Mouse (Mus musculus): Measurements from ENCODE around the gene Pim3. TPM values are rescaled to one million over a fixed set of nuclear protein-coding genes. Genes with fewer than 3 reads are reported as not detected.

The Pim3 gene
- polyA plus RNA-seq, 1 experiment from 2014 or later = 73.7 TPM

DNA sequence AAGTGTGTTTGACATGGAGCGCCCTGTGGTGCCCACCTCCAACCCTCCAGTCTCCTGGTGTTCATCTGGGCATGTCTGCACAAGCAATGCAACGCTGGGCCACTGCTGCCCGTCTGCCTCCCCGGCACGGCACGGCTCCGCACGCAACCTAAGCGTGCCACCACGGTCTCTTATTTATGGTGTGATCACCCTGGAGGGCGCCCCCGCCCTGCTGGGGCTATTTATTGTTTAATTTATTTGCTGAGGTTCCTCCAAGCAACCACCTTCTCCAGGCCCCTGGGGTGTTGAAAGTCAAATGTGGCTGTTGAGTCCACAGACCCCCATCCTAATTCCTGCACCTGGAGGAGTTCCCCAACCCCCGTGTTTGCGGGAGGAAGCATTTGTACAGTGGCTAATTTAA, 3.1 kb downstream of the Pim3 start:
- H3K27ac ChIP-seq = peak overlapping the region; percentile 97
- H3K9me3 ChIP-seq = no peaks in the 10 kb centered on the region
- peaks cover 34% of the 10 kb centered on the region for H3K36me3 ChIP-seq
- WGBS = 85% methylated on average over 14 of the region's 14 CpGs
- peaks cover 72% of the 10 kb centered on the region for H3K4me1 ChIP-seq
- peak overlapping the region; percentile 95 for H3K4me3 ChIP-seq
- no peaks in the 10 kb centered on the region for H3K27me3 ChIP-seq (ENCODE audit: insufficient read depth, poor library complexity, severe bottlenecking)
- DNase-seq (ENCODE audit: low spot score) = no peak

- peaks cover 34% of the 10 kb centered on the region for H3K36me3 ChIP-seq
- peaks cover 72% of the 10 kb centered on the region for H3K4me1 ChIP-seq
- H3K27me3 ChIP-seq (ENCODE audit: insufficient read depth, poor library complexity, severe bottlenecking) = no peaks in the 10 kb centered on the region
- peak overlapping the region; percentile 87 for H3K27ac ChIP-seq
- DNase-seq (ENCODE audit: low spot score) = no peak
- WGBS = 54% methylated on average over 4 of the region's 4 CpGs
- peak overlapping the region; percentile 28 for H3K4me3 ChIP-seq
- no peaks in the 10 kb centered on the region for H3K9me3 ChIP-seq
Observed at GRCm38 (mm10) chr15:88865888-88866695, 4.1 kb downstream of the Pim3 start.

GRCm38 (mm10) chr15:88866934-88867356, 5.0 kb downstream of the Pim3 start:
- no peaks in the 10 kb centered on the region for H3K9me3 ChIP-seq
- no peak for DNase-seq (ENCODE audit: low spot score)
- peaks cover 66% of the 10 kb centered on the region for H3K4me1 ChIP-seq
- peak overlapping the region; percentile 28 for H3K4me3 ChIP-seq
- 30% methylated on average over 7 of the region's 7 CpGs for WGBS
- H3K27ac ChIP-seq = peak overlapping the region; percentile 87
- H3K36me3 ChIP-seq = peaks cover 34% of the 10 kb centered on the region
- no peaks in the 10 kb centered on the region for H3K27me3 ChIP-seq (ENCODE audit: insufficient read depth, poor library complexity, severe bottlenecking)

- 11% methylated on average over 5 of the region's 5 CpGs for WGBS
- Histone ChIP-seq H3K27ac (peak overlapping the region; percentile 87), H3K9me3 (no peaks in the 10 kb centered on the region), H3K36me3 (peaks cover 34% of the 10 kb centered on the region), H3K4me3 (peak overlapping the region; percentile 28), H3K27me3 (ENCODE audit: insufficient read depth, poor library complexity, severe bottlenecking) (no peaks in the 10 kb centered on the region), H3K4me1 (peaks cover 63% of the 10 kb centered on the region)
- peak; percentile 91 for DNase-seq (ENCODE audit: low spot score)
Observed at GRCm38 (mm10) chr15:88867368-88868023, 5.5 kb downstream of the Pim3 start.

DNA sequence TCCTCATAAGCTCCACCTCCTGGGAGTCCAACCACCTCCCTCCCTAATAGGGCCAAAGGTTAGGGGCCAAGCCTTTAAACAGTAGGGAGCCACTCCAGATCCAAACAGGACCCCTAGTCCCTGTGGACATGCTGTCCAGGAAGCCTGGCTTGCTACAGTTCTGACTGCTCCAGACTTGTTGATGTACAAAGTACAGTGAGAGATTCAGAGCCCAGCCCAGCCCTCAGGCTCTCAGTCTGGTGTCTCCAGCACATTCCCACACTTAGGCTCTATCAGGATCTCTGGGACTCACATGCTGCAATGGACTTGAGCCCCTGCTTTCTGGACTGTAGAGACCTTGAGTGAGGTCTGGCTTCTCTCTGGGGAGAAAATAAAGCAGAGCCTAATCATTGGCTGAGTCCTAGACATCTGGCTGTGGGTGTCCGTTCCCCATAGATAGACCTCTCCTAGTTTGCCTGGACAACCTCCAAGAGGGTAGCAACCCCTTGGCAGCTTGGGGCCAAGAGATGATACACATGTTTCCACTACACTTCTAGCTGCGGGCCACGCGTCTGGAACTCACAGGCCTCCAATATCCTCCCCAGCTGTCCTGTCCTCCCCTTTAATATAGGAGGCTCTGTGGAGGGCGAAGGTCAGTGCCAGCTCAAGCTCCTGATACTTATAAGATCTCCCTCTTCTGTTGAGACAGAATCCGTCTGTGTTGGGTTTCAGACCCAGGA, 6.2 kb downstream of the Pim3 start:
- peak overlapping the region; percentile 87 for H3K27ac ChIP-seq
- no peaks in the 10 kb centered on the region for H3K27me3 ChIP-seq (ENCODE audit: insufficient read depth, poor library complexity, severe bottlenecking)
- peaks cover 33% of the 10 kb centered on the region for H3K36me3 ChIP-seq
- DNase-seq (ENCODE audit: low spot score) = no peak
- H3K4me1 ChIP-seq = peaks cover 59% of the 10 kb centered on the region
- H3K9me3 ChIP-seq = no peaks in the 10 kb centered on the region
- 53% methylated on average over 6 of the region's 6 CpGs for WGBS
- peak overlapping the region; percentile 28; the same call in 1 of the 2 replicates for H3K4me3 ChIP-seq

DNA sequence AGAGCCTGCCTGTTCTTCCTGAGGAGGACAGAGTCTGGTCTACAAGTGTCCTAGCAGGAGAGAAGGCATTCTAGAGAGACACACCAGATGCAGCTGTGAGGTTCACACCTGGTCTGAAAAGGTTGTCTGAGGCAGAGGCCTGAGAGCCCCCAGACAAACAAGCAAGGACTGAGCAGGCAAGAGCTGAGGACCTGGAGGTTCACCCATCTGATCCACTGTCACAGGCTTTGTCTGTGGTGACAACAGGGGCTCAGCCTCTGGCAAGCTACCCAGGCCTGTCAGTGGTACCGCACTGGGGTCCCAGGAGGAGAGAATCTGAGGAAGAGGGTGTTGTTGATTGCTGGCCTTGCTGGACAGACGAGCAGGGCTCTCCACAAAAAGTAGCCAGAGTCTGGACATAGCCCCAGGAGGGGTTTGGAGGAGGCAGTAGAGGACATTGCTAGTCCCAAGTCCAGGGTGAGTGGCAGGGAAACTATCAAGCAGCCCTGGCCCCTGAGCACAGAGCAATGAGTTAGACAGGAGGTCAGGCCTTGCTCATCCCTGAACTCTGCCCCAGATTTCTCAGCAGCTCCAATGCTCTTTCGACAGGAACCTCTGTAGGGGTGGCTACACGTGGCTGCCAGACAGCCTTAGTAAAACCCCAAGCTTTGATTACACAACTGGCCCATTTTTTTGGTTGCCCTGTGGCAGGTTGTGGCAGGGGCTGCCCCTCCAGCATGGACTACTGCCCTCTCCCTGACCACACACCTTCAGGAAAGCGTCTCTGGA, 8.6 kb downstream of the Pim3 start:
- peaks cover 41% of the 10 kb centered on the region for H3K4me1 ChIP-seq
- DNase-seq (ENCODE audit: low spot score) = no peak
- WGBS = 72% methylated on average over 5 of the region's 5 CpGs
- H3K27me3 ChIP-seq (ENCODE audit: insufficient read depth, poor library complexity, severe bottlenecking) = peaks cover 2% of the 10 kb centered on the region; the same call in 1 of the 2 replicates
- peak overlapping the region; percentile 57; the same call in 1 of the 2 replicates for H3K27ac ChIP-seq
- H3K4me3 ChIP-seq = no peak overlapping the region
- peaks cover 11% of the 10 kb centered on the region for H3K36me3 ChIP-seq
- no peaks in the 10 kb centered on the region for H3K9me3 ChIP-seq

DNA sequence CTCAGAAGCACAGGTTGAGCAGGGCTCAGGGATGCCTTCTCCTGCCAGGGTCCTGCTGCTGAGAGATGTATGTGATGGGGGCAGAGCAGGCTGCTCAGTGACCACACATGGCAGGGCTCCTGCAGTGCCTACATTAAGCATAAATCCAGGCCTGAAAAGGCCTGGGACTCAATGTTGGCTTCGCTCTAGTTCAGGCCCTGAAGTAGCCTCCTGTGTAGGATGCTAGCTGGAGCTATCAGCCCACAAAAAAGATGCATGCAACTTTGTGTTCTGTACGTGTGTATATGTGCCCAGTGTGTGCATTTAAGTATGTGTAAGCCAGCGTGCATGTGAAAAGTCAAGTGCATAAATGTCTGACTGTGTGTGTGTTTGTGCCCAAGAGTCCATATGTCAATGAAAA, 12.1 kb downstream of the Pim3 start:
- no peak for DNase-seq (ENCODE audit: low spot score)
- H3K36me3 ChIP-seq = no peaks in the 10 kb centered on the region
- H3K4me3 ChIP-seq = no peak overlapping the region
- no peak overlapping the region for H3K27ac ChIP-seq
- no peaks in the 10 kb centered on the region for H3K9me3 ChIP-seq
- H3K4me1 ChIP-seq = peaks cover 20% of the 10 kb centered on the region
- peaks cover 7% of the 10 kb centered on the region; the same call in 1 of the 2 replicates for H3K27me3 ChIP-seq (ENCODE audit: insufficient read depth, poor library complexity, severe bottlenecking)
- WGBS = 93% methylated on average over 3 of the region's 3 CpGs

DNA sequence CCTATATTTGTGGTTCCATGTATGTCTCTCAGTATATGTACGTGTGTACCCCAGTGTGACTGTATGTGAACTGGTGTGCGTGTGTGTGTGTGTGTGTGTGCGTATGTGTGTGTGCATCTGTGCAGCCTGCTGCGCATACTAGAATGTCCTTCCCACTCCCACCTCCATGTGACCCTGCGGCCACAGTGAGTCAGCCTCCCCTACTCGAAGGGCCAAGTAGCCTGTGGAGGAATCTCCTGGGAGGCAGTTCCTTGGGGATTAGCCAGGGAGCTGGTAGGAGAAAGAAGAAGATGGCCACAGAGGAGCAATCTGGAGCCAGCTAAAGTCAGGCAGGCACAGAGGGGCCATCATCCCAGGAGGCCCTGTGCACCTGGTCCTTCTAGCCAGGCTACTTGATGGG, 12.5 kb downstream of the Pim3 start:
- peak overlapping the region; percentile 52; the same call in 1 of the 2 replicates for H3K27ac ChIP-seq
- no peak overlapping the region for H3K4me3 ChIP-seq
- no peaks in the 10 kb centered on the region for H3K36me3 ChIP-seq
- peaks cover 20% of the 10 kb centered on the region for H3K4me1 ChIP-seq
- 84% methylated on average over 6 of the region's 6 CpGs for WGBS
- H3K27me3 ChIP-seq (ENCODE audit: insufficient read depth, poor library complexity, severe bottlenecking) = peaks cover 7% of the 10 kb centered on the region; the same call in 1 of the 2 replicates
- no peak for DNase-seq (ENCODE audit: low spot score)
- H3K9me3 ChIP-seq = no peaks in the 10 kb centered on the region

DNA sequence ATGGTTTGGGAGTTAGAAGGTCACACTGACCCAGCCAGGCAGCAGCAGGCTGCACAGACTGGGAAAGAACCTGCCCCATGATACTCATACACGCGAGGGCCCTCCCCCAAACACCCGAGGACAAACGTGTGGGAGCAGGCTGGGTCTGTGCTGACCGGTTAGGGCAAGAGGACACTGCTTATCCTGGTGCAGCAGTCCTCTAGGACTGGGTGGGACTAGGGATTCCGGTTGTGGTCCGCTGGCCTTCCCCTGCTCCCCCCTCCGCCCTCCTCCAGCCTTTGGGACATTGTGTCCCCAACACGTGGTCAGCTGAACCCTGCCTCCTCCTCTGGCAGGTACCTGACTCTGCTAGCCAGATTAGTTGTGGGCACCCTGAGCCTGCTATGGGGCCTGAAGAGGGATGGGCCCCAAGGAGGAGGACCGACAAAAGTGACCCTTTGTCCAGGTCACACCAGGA, 13.7 kb downstream of the Pim3 start:
- no peak for DNase-seq (ENCODE audit: low spot score)
- WGBS = 25% methylated on average over 10 of the region's 10 CpGs
- no peaks in the 10 kb centered on the region for H3K36me3 ChIP-seq
- H3K4me3 ChIP-seq = peak overlapping the region; percentile 43
- no peaks in the 10 kb centered on the region for H3K9me3 ChIP-seq
- peak overlapping the region; percentile 64 for H3K27ac ChIP-seq
- peaks cover 17% of the 10 kb centered on the region for H3K4me1 ChIP-seq
- peaks cover 12% of the 10 kb centered on the region; the same call in 1 of the 2 replicates for H3K27me3 ChIP-seq (ENCODE audit: insufficient read depth, poor library complexity, severe bottlenecking)

GRCm38 (mm10) chr15:88876155-88877020, 14.4 kb downstream of the Pim3 start:
- Histone ChIP-seq H3K4me1 (peaks cover 14% of the 10 kb centered on the region), H3K36me3 (no peaks in the 10 kb centered on the region), H3K4me3 (peak overlapping the region; percentile 43), H3K27ac (peak overlapping the region; percentile 64), H3K9me3 (no peaks in the 10 kb centered on the region), H3K27me3 (ENCODE audit: insufficient read depth, poor library complexity, severe bottlenecking) (peaks cover 19% of the 10 kb centered on the region)
- WGBS = 12% methylated on average over 28 of the region's 28 CpGs
- no peak for DNase-seq (ENCODE audit: low spot score)

- Histone ChIP-seq H3K27me3 (ENCODE audit: insufficient read depth, poor library complexity, severe bottlenecking) (peaks cover 24% of the 10 kb centered on the region), H3K36me3 (no peaks in the 10 kb centered on the region), H3K27ac (no peak overlapping the region), H3K4me3 (no peak overlapping the region), H3K9me3 (no peaks in the 10 kb centered on the region), H3K4me1 (peaks cover 14% of the 10 kb centered on the region)
- WGBS = 76% methylated on average over 10 of the region's 10 CpGs
- DNase-seq (ENCODE audit: low spot score) = no peak
Observed at GRCm38 (mm10) chr15:88877021-88877400, 15.0 kb downstream of the Pim3 start.
